Mouse (Mus musculus) common myeloid progenitor, adult 5-6 weeks (primary cell): ENCODE data around the gene Thada. TPM values are rescaled to one million over a fixed set of nuclear protein-coding genes. Genes with fewer than 3 reads are reported as not detected.

Experiments
- ATAC-seq: replicated peaks from 2 replicates; pipeline ENCODE4 v1.8.0; 2016; ENCODE audit warnings: low read depth, mild to moderate bottlenecking, moderate TSS enrichment, inconsistent platforms; ENCODE audit not compliant: poor library complexity, severe bottlenecking
- total RNA-seq: library from RNA; stranded (forward); fragments of 200-1000, 187-1606 nt; gene quantifications from 2 replicates; pipeline ENCODE4 v1.2.3, GENCODE M21; 2017

Gene Thada
- total RNA-seq, 1 experiment from 2014 or later = 40.6 TPM

GRCm38 (mm10) chr17:84180715-84181501 is 285.1 kb downstream of the Thada start:
- peak; percentile 52 for ATAC-seq

- no peak for ATAC-seq
Measured at GRCm38 (mm10) chr17:84179973-84180365, 286.0 kb downstream of the Thada start.

GRCm38 (mm10) chr17:84179026-84179972 is 286.7 kb downstream of the Thada start:
- ATAC-seq = no peak

GRCm38 (mm10) chr17:84177481-84177880 is 288.5 kb downstream of the Thada start:
- peak; percentile 12 for ATAC-seq

GRCm38 (mm10) chr17:84176446-84176845 is 289.6 kb downstream of the Thada start:
- ATAC-seq = no peak

GRCm38 (mm10) chr17:84175196-84175595 is 290.8 kb downstream of the Thada start:
- ATAC-seq = no peak

DNA sequence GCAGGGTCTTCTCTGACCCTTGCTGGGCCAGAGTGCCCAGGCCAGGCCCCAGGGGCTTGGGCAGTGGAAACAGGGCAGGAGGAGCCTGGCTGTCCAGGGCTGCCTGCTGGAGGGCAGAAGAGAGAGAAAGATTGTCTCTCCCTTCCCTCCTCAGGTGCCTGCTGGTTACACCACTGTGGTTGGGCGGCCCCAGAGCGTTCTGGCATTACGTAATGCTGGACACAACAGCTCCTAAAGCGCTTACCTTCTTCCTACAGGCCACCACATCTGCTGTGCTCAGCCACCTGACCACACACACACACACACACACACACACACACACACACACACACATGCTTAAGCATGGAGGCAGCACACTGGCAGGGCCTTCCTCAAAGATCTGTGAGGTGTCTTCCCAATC is 298.6 kb downstream of the Thada start:
- peak; percentile 62 for ATAC-seq

DNA sequence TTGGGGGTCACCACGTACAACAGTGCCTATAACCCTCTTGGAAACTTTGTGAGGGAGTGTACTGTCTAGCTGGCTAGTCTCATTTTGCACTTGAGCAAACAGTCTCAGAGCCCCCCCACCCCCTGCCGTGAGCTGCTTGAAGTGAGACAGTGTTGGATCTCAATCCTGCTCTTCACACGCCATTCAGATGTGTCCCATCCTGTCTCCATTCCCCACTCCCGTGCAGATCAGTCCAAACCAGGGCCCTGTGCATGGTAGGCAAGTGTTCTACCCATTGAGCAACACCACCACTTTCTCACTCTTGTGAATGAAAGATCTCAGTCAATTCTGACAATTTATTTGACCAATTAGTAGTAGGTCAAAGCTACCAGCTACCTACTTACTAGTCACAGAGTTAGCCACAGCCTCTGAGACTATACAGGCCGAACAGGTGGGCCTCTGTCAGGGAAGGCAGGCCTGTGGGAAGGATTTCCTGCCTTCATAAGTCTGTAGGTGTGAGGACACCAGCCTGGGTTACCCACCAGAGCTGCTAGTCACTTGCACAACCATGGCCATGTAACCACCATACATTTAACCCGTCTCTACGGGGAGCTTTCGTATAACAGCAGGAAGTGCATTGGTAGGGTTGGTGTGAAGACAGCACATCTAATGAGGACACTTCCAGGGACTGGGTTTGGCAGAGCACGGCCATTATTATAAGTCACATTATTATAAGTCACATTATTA is 299.7 kb downstream of the Thada start:
- ATAC-seq = peak; percentile 27; the same call in 1 of the 2 replicates

- ATAC-seq = no peak
Measured at GRCm38 (mm10) chr17:84165735-84166134, 300.3 kb downstream of the Thada start.

DNA sequence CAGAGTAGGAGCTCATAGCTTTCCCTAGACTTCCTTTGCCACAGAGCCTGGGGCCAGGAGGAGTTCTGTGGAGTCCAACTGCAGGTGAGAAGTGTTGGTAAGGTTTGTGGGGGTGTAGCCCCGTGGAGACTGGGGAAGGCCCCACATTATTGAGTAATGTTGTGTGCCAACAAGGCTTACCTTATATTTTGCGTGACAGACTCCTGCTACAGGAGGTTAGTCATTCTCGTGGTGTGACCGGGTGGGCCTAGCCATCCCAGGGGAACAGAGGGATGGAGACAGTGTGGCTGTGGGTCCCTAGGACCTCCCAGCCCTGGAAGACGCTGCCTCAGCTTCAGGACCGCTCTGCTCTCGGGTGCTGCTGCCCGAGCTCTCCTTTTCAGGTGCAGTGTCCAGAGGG is 301.9 kb downstream of the Thada start:
- no peak for ATAC-seq

DNA sequence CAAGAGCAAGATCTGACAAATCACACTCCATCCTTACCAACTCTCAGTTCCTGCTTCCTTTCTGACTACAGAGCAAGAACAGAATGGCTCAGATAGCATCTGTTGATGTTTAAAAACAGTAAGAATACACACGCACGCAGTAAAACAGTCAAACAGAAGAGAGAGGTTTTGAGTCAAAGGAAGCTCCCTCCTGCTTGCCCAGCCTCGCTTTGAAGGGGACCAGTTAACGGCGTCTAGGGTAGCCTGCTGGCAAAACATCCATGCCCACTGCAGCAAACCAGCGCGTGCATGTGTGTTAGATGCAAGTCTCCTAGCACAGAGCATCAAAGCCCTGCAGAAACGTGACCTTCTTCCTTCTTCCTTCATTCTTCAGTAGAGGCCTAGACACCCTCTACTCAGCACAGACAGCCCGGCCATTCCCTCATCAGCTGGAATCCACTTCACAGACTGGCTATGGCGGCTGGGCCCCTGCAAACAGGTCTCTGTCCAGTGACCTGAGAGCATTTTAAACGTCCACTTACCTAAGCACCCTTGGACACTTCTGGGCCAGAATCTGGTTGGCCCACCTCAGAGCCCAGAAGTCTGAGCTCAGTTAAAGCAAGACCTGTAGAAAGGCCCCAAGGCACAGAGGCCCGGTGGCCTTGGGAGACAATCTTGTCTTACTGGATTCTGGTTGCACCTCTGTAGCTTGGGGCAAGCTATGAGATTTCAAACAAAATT is 302.8 kb downstream of the Thada start:
- no peak for ATAC-seq

DNA sequence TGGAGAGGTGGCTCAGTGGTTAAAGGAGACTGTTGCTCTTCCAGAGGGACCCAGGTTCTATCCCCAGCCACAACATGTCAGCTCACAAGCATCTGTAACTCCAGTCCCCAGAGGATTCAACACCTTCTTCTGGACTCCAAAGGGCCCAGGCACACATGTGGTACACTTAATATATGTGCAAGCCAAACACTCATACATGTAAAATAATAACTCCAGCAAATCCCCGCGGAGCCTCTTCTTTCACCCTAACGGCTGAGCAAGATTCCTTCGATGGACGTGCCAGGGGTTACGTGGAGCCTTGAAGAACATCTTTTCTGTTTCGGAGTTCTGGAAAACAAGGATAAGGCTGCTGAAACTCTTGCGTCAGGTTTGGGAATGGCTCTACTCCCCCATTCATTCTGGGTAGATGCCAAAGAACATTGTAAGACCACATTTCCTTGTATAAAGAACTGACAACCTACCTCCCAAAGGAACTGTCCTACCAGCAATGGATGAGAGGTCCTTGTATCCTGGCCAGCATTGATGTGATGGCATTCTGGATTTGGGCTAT is 303.7 kb downstream of the Thada start:
- ATAC-seq = no peak

DNA sequence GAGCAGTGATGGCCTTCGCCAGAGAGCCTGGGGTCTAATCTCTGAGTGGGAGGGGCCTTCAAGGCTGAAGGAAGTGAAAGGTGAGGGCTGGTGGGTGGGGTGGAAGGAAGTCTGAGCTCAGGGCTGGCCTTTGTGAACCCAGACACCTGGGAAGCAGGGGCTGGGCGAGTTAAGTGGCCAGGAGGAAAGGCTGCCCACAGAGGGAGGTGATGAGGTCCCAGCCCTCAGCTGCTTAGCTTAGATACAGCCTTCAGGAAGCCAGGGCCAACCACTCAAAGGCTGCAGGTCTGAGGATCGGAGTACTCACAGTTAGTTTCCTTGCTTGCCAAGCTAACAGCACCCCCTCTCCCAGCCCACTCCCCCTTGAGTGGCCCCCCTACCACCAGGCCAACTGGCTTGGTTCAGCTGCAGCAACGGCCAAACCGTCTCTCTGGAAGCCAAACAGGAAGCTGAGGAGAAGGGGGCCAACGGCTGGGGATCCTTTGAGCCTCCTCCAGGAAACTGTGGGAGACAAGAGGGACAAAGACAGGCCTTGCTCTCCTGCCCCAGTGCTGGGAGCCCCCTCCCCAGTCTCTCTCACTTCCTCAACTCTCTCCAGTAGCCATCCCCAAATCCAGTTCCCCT is 304.7 kb downstream of the Thada start:
- peak; percentile 83 for ATAC-seq

- ATAC-seq = no peak
Measured at GRCm38 (mm10) chr17:84158891-84159290, 307.1 kb downstream of the Thada start.

- no peak for ATAC-seq
Measured at GRCm38 (mm10) chr17:84158461-84158795, 307.6 kb downstream of the Thada start.

DNA sequence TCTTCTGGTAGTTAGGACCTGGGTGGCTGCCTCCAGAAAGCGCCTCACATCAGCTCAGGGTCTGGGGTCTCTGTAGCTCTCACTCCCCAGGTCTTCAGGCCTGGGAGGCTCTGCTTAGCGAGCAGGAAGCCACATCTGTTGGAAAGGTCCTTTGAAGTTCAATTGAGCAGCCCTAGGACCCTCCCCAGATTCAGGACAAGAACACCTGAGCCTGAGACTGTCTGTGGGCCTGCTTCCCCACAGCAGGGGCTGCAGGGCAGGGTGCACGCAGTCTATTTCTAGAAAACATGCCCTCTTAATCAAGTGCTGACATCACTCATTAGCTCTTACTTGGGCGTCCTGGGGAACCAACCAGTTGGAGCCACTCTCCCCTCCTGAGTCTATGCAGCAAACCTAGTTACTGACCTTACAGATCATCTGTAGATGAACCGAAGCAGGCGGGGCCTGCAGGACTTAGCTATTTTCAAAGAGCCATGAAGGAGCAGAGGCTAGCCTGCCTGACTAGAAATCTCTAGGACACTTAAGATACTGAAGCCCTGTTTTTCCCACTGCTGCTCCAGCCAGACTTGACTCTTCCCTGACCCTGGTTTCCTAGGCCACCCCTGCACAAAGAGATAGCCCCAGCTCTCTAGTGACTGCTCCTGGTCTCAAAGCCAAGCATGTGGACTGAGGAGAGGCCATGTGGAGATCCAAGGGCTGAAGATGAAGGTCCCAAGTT is 308.1 kb downstream of the Thada start:
- ATAC-seq = no peak

DNA sequence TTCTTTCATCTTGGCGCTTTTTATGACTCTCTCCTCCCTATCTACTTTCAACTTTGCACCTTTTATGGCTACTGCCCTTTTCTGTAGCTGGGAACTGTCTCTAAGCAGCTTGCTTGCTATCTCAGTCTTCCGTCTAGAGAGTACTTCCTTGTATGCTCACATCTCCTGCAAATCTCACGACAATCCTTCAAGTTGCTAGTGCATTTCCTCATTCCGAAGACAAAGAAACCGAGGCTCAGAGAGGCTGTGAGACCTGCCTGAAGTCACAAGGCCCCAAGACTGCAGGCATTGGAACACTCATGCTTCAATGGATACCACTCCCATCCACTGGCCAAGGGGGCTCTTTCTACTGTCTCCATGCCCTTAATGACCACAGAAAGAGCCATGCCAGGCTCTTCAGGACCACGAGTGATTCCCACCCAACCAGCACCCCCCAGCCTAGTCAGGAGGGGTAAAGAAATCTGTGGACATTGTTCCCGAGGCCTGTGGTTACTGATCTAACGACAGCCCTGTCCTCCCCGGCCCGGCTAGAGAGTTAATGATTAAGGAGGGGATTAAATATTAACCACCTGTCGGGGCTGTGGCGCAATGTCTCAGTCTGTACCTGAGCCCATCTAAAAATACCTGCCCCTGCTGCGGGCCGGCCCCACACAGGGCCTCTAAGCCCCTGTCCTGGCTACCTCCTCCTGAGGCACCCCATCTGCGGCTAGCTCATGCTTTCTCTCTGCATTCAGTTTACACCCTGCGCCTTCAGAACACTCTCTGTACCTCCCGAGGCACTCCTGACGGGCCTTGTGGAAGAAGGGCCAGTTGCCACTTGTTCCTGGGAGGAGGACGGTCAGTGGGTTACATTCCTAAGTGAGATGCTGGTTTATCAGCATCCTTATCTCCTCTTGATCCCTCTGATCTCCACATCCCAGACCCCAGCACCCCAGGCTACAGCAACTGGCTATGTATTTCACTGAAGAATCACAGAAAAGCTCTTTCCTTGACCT is 309.0 kb downstream of the Thada start:
- no peak for ATAC-seq
